Mouse (Mus musculus): ENCODE results near the gene Ccdc194.

DNA sequence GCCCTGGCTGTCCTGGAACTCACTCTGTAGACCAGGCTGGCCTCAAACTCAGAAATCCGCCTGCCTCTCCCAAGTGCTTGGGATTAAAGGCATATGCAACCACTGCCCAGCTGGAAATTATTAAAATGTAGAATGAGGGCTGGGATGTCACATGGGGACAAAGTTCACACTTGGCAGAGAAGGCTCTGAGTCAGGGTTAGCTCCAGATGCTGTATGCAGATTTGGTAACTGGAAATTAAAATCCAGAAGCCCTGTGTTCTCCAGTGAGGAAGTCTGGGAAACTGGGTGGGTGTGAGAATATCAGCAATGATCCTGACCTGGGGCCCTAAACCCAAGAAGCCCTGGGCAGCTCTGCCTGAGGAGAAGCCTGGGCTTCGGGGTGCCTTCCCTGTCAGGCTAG lies 16.2 kb downstream of the Ccdc194 start:
- TF ChIP-seq GATA1 (IDR thresholded peaks at IDR 0.05; ENCODE audit: borderline replicate concordance, low read length) (no peak), FLI1 (IDR thresholded peaks at IDR 0.05; ENCODE audit: low read length) (no peak)

Measured in megakaryocyte, embryonic 14.5 days (primary cell).